Mouse (Mus musculus) limb, embryonic 15.5 days (tissue): ENCODE results near the gene Zfp697. TPM values are rescaled to one million over a fixed set of nuclear protein-coding genes. Genes with fewer than 3 reads are reported as not detected.

Source experiments
- ATAC-seq: fragments of 200-750 bp; cut with Nextera tagmentation; 2 replicates; pipeline ENCODE4 v1.8.0; 2017; ENCODE audit warnings: low read depth, moderate TSS enrichment; ENCODE audit not compliant: insufficient number of reproducible peaks, low FRiP score, low TSS enrichment
- H3K27ac ChIP-seq: fragments of 300-500 bp; sonication (generic); 2 replicates; pipeline ENCODE4 v1.5.1; 2015; ENCODE audit warnings: moderate library complexity, mild to moderate bottlenecking, inconsistent platforms
- H3K27me3 ChIP-seq: fragments of 300-500 bp; sonication (generic); 2 replicates; pipeline ENCODE4 v1.6.1; 2015; ENCODE audit warnings: inconsistent platforms
- H3K36me3 ChIP-seq: fragments of 300-500 bp; sonication (generic); 2 replicates; pipeline ENCODE4 v1.6.1; 2015; ENCODE audit warnings: inconsistent platforms
- H3K4me1 ChIP-seq: fragments of 300-500 bp; sonication (generic); 2 replicates; pipeline ENCODE4 v1.6.1; 2015; ENCODE audit warnings: inconsistent platforms
- H3K4me2 ChIP-seq: fragments of 300-500 bp; sonication (generic); 2 replicates; pipeline ENCODE4 v1.6.1; 2015; ENCODE audit warnings: mild to moderate bottlenecking, inconsistent platforms
- H3K4me3 ChIP-seq: fragments of 300-500 bp; sonication (generic); 2 replicates; pipeline ENCODE4 v1.5.1; 2015; ENCODE audit warnings: mild to moderate bottlenecking, inconsistent platforms
- H3K9ac ChIP-seq: fragments of 300-500 bp; sonication (generic); 2 replicates; pipeline ENCODE4 v1.6.1; 2015; ENCODE audit warnings: inconsistent platforms
- H3K9me3 ChIP-seq: fragments of 300-500 bp; sonication (generic); 2 replicates; pipeline ENCODE4 v1.6.1; 2016; ENCODE audit warnings: inconsistent platforms
- WGBS: fragments of 180-500 bp; shearing (Covaris S2); methylation state at CpG from one replicate; pipeline ENCODE4 v1.1.7; 2015; 5-methylcytosine and 5-hydroxymethylcytosine counted together
- polyA plus RNA-seq: library from polyadenylated mRNA; unstranded; fragments of >200 nt; fragmentation: Nextera tagmentation; extraction: Ambion mirVana; gene quantifications from 2 replicates; pipeline ENCODE4 v1.2.1, GENCODE M21; 2015

Gene Zfp697
- polyA plus RNA-seq, 1 experiment from 2014 or later: 6.2 TPM

- Histone ChIP-seq H3K27ac (no peak overlapping the region), H3K9me3 (no peaks in the 10 kb centered on the region), H3K9ac (no peak overlapping the region), H3K27me3 (no peaks in the 10 kb centered on the region), H3K4me3 (no peak overlapping the region), H3K36me3 (no peaks in the 10 kb centered on the region), H3K4me1 (no peaks in the 10 kb centered on the region), H3K4me2 (no peak overlapping the region)
- no peak for ATAC-seq
- WGBS: 29% methylated on average over 8 of the region's 8 CpGs
These were observed 33.6 kb upstream of the Zfp697 start for GRCm38 (mm10) chr3:98348705-98349104.

- no peak for ATAC-seq
- WGBS: 32% methylated on average over 7 of the region's 7 CpGs
- H3K9me3 ChIP-seq: no peaks in the 10 kb centered on the region
These were observed 28.4 kb upstream of the Zfp697 start for GRCm38 (mm10) chr3:98353892-98354291.

GRCm38 (mm10) chr3:98355344-98356025 lies 26.8 kb upstream of the Zfp697 start:
- H3K27me3 ChIP-seq: no peaks in the 10 kb centered on the region
- ATAC-seq: no peak
- H3K9me3 ChIP-seq: no peaks in the 10 kb centered on the region
- peaks cover 6% of the 10 kb centered on the region; the same call in 1 of the 2 replicates for H3K4me1 ChIP-seq
- no peak overlapping the region for H3K27ac ChIP-seq
- WGBS: 56% methylated on average over 10 of the region's 10 CpGs
- H3K36me3 ChIP-seq: no peaks in the 10 kb centered on the region
- H3K4me2 ChIP-seq: no peak overlapping the region
- H3K4me3 ChIP-seq: no peak overlapping the region
- H3K9ac ChIP-seq: no peak overlapping the region

More at GRCm38 (mm10) chr3:98353892-98354291, 28.4 kb upstream of the Zfp697 start:
- H3K36me3 ChIP-seq: no peaks in the 10 kb centered on the region
- no peak overlapping the region for H3K27ac ChIP-seq
- H3K4me1 ChIP-seq: peaks cover 6% of the 10 kb centered on the region; the same call in 1 of the 2 replicates
- no peak overlapping the region for H3K4me2 ChIP-seq
- H3K27me3 ChIP-seq: no peaks in the 10 kb centered on the region
- no peak overlapping the region for H3K4me3 ChIP-seq
- H3K9ac ChIP-seq: no peak overlapping the region

- ATAC-seq: no peak
- Histone ChIP-seq H3K27ac (no peak overlapping the region), H3K4me3 (no peak overlapping the region), H3K9ac (no peak overlapping the region), H3K4me2 (no peak overlapping the region), H3K27me3 (no peaks in the 10 kb centered on the region), H3K9me3 (no peaks in the 10 kb centered on the region), H3K4me1 (peaks cover 6% of the 10 kb centered on the region; the same call in 1 of the 2 replicates), H3K36me3 (no peaks in the 10 kb centered on the region)
- WGBS: 62% methylated on average over 6 of the region's 6 CpGs
These were observed 26.3 kb upstream of the Zfp697 start for GRCm38 (mm10) chr3:98356026-98356365.

DNA sequence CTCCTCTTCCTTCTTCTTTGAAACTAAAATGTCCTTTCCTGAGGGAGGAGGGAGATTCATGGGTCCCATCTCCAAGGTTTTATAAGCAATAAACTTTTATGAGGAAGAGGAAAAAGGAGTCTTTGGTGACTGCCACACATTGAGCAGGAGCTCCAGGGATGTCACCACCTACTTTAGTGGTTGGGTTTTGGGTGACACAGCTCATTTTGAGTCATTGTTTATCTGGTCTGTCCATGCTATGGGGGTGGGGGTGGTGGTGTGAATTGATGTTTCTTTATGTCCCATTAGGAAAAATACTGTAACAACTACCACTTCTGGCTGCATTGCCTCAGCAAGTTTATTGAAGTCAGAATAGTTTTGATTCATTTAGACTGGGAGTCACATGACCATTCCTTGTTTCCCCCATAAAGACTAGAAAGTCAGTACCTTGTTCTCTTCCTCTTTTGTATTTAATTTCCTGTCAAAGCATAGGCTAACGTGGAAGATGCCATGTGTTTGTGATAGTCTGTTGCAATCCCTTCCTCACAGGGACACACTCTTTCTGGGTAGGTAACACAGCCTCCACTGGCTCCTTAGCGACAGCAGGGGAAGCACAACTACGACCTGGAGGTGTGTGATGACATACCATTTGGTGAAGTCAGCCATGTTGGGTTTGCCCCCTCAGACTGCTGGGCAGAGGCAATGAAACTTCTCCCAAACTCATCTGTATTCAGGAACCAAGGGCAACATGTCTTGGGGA lies 25.5 kb upstream of the Zfp697 start:
- no peak overlapping the region for H3K4me3 ChIP-seq

DNA sequence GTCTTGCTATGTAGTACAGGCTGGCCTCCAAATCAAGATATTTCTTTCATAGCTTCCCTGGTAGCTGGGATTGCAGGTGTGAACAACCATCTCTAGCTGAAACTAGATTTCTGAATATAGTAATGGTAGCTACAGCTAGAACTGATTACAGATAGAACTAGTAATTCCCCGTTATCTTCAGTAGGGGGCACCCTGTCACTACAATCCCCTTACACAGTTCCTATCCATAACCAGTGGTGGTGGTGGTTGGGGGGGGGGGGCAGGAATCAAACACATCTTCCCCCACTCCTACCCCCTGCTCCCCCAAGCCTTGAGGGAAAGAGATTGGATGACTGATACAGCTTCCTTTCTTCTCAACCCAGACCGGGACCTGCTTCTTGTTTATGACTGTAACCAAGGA lies 19.5 kb upstream of the Zfp697 start:
- no peak for ATAC-seq
- no peaks in the 10 kb centered on the region for H3K27me3 ChIP-seq
- no peaks in the 10 kb centered on the region for H3K36me3 ChIP-seq
- no peak overlapping the region for H3K9ac ChIP-seq
- no peaks in the 10 kb centered on the region for H3K9me3 ChIP-seq
- WGBS: 37% methylated on average over 2 of the region's 2 CpGs
- no peak overlapping the region for H3K27ac ChIP-seq
- H3K4me2 ChIP-seq: no peak overlapping the region
- H3K4me1 ChIP-seq: no peaks in the 10 kb centered on the region
- H3K4me3 ChIP-seq: no peak overlapping the region

More for the DNA sequence above, 25.5 kb upstream of the Zfp697 start:
- 46% methylated on average over 3 of the region's 3 CpGs for WGBS
- Histone ChIP-seq H3K4me2 (no peak overlapping the region), H3K4me1 (peaks cover 6% of the 10 kb centered on the region; the same call in 1 of the 2 replicates), H3K36me3 (no peaks in the 10 kb centered on the region), H3K27ac (no peak overlapping the region), H3K27me3 (no peaks in the 10 kb centered on the region), H3K9ac (no peak overlapping the region), H3K9me3 (no peaks in the 10 kb centered on the region)
- no peak for ATAC-seq

GRCm38 (mm10) chr3:98366086-98366485 lies 16.2 kb upstream of the Zfp697 start:
- Histone ChIP-seq H3K4me2 (no peak overlapping the region), H3K27ac (no peak overlapping the region), H3K4me1 (no peaks in the 10 kb centered on the region), H3K27me3 (no peaks in the 10 kb centered on the region), H3K9ac (no peak overlapping the region), H3K36me3 (no peaks in the 10 kb centered on the region), H3K9me3 (no peaks in the 10 kb centered on the region), H3K4me3 (no peak overlapping the region)
- no peak for ATAC-seq
- 72% methylated on average over 3 of the region's 3 CpGs for WGBS

DNA sequence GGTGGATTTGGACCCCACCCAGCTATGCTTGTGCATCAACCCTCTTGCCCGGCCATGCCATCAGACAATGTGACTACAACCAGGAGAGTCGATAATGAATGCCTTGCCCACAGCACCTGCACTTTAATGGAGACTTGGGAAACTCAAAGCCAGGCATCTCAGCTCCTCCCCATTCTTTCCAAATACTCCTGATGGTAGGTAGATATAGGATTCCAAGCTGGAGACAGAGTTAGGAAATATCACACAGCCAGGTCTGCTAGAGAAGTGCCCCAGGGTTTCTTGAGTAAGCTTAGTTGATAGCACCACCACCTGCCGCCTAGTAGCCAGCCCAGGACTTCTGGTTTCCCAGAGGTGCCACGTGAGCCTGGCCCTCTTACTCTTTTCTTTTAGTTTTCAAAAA lies 15.4 kb upstream of the Zfp697 start:
- Histone ChIP-seq H3K9ac (no peak overlapping the region), H3K36me3 (no peaks in the 10 kb centered on the region), H3K4me2 (no peak overlapping the region), H3K27me3 (no peaks in the 10 kb centered on the region), H3K4me3 (no peak overlapping the region), H3K9me3 (no peaks in the 10 kb centered on the region), H3K27ac (no peak overlapping the region), H3K4me1 (no peaks in the 10 kb centered on the region)
- 77% methylated on average over 4 of the region's 4 CpGs for WGBS
- ATAC-seq: no peak

- Histone ChIP-seq H3K27me3 (no peaks in the 10 kb centered on the region), H3K27ac (no peak overlapping the region), H3K4me3 (no peak overlapping the region), H3K9ac (no peak overlapping the region), H3K4me2 (no peak overlapping the region), H3K36me3 (no peaks in the 10 kb centered on the region), H3K4me1 (no peaks in the 10 kb centered on the region), H3K9me3 (no peaks in the 10 kb centered on the region)
- no peak for ATAC-seq
- 56% methylated on average over 4 of the region's 4 CpGs for WGBS
These were observed 14.0 kb upstream of the Zfp697 start for GRCm38 (mm10) chr3:98368283-98368682.

GRCm38 (mm10) chr3:98368776-98369175 lies 13.5 kb upstream of the Zfp697 start:
- H3K9me3 ChIP-seq: no peaks in the 10 kb centered on the region
- H3K27me3 ChIP-seq: no peaks in the 10 kb centered on the region
- no peaks in the 10 kb centered on the region for H3K36me3 ChIP-seq
- H3K4me1 ChIP-seq: no peaks in the 10 kb centered on the region
- H3K4me3 ChIP-seq: no peak overlapping the region
- ATAC-seq: no peak
- no peak overlapping the region for H3K27ac ChIP-seq
- H3K9ac ChIP-seq: no peak overlapping the region
- H3K4me2 ChIP-seq: no peak overlapping the region
- WGBS: 98% methylated on average over 2 of the region's 2 CpGs

GRCm38 (mm10) chr3:98374062-98374719 lies 8.1 kb upstream of the Zfp697 start:
- WGBS: 77% methylated on average over 3 of the region's 3 CpGs
- H3K4me1 ChIP-seq: no peaks in the 10 kb centered on the region

DNA sequence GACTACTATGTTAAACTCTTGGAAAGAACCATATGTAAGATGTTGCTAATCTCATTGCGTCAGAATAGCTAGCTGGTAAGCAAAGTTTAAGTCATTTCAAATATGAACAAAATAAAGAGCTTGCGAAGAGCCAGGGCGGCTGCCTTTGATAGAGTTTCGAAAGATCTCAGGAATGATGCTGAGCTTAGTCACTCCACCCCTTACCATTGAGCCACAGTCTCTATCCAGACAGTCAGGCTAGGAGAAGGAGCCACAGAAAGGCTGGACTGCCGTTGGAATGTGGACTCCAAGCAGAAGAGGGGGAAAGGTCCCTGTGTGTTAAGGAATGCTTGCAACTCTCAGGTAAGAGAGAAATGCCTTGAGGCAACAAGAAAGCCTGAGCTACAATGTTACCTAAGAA lies 7.3 kb upstream of the Zfp697 start:
- H3K27ac ChIP-seq: no peak overlapping the region
- WGBS: 75% methylated on average over 5 of the region's 5 CpGs
- H3K36me3 ChIP-seq: no peaks in the 10 kb centered on the region
- ATAC-seq: no peak
- no peak overlapping the region for H3K4me3 ChIP-seq
- H3K27me3 ChIP-seq: no peaks in the 10 kb centered on the region
- no peak overlapping the region for H3K9ac ChIP-seq
- no peaks in the 10 kb centered on the region for H3K9me3 ChIP-seq
- H3K4me2 ChIP-seq: no peak overlapping the region
- no peaks in the 10 kb centered on the region for H3K4me1 ChIP-seq

More at GRCm38 (mm10) chr3:98374062-98374719, 8.1 kb upstream of the Zfp697 start:
- H3K9ac ChIP-seq: no peak overlapping the region
- H3K4me2 ChIP-seq: no peak overlapping the region
- no peaks in the 10 kb centered on the region for H3K27me3 ChIP-seq
- no peak for ATAC-seq
- H3K9me3 ChIP-seq: no peaks in the 10 kb centered on the region
- no peak overlapping the region for H3K27ac ChIP-seq
- no peak overlapping the region for H3K4me3 ChIP-seq
- H3K36me3 ChIP-seq: no peaks in the 10 kb centered on the region
